Mouse (Mus musculus) thymus, postnatal 36 days (tissue): ENCODE measurements around the gene Srsf7.
"Not testable (repeated sequence)": the region's sequence is repeated elsewhere in the genome, so short reads cannot be mapped to it uniquely, and the experiment has no call there.

ENCODE experiments used
- DNase-seq, 2 experiments: peaks; one replicate each; pipeline ENCODE4 v3.0.0; 2022; ENCODE audit warnings: mixed read lengths in 2 of 2

Srsf7 gene

GRCm38 (mm10) chr17:80199160-80199778 lies 7.8 kb downstream of the Srsf7 start:
- no peak for DNase-seq

GRCm38 (mm10) chr17:80193075-80193474 lies 14.0 kb downstream of the Srsf7 start:
- DNase-seq: no peak

- no peak for DNase-seq
Observed at GRCm38 (mm10) chr17:80183615-80184014, 23.5 kb downstream of the Srsf7 start.

GRCm38 (mm10) chr17:80180468-80180867 lies 26.6 kb downstream of the Srsf7 start:
- no peak for DNase-seq

GRCm38 (mm10) chr17:80179959-80180358 lies 27.1 kb downstream of the Srsf7 start:
- peak; percentile 63 to 68 for DNase-seq

- DNase-seq: not testable (repeated sequence)
Observed at GRCm38 (mm10) chr17:80178846-80179245, 28.3 kb downstream of the Srsf7 start.

- DNase-seq: no peak
Observed at GRCm38 (mm10) chr17:80175966-80176365, 31.1 kb downstream of the Srsf7 start.

GRCm38 (mm10) chr17:80175386-80175739 lies 31.7 kb downstream of the Srsf7 start:
- DNase-seq: peak in 1 of 2 experiments; percentile 32

GRCm38 (mm10) chr17:80174699-80175385 lies 32.3 kb downstream of the Srsf7 start:
- peak; percentile 49 to 61 for DNase-seq

- DNase-seq: peak; percentile 29 to 51
Observed at GRCm38 (mm10) chr17:80174146-80174545, 33.0 kb downstream of the Srsf7 start.

GRCm38 (mm10) chr17:80173708-80174107 lies 33.4 kb downstream of the Srsf7 start:
- no peak for DNase-seq

- no peak for DNase-seq
Observed at GRCm38 (mm10) chr17:80172761-80173160, 34.3 kb downstream of the Srsf7 start.

GRCm38 (mm10) chr17:80171948-80172347 lies 35.2 kb downstream of the Srsf7 start:
- no peak for DNase-seq

- no peak for DNase-seq
Observed at GRCm38 (mm10) chr17:80170951-80171350, 36.2 kb downstream of the Srsf7 start.

- DNase-seq: no peak
Observed at GRCm38 (mm10) chr17:80169792-80170191, 37.3 kb downstream of the Srsf7 start.

- DNase-seq: no peak
Observed at GRCm38 (mm10) chr17:80168425-80169182, 38.5 kb downstream of the Srsf7 start.

GRCm38 (mm10) chr17:80167851-80168251 lies 39.3 kb downstream of the Srsf7 start:
- DNase-seq: no peak

- DNase-seq: no peak
Observed at GRCm38 (mm10) chr17:80167436-80167835, 39.7 kb downstream of the Srsf7 start.

- no peak for DNase-seq
Observed at GRCm38 (mm10) chr17:80166346-80166745, 40.8 kb downstream of the Srsf7 start.

GRCm38 (mm10) chr17:80165741-80166140 lies 41.4 kb downstream of the Srsf7 start:
- no peak for DNase-seq

- DNase-seq: no peak
Observed at GRCm38 (mm10) chr17:80163991-80164390, 43.1 kb downstream of the Srsf7 start.

- DNase-seq: no peak
Observed at GRCm38 (mm10) chr17:80160454-80160853, 46.7 kb downstream of the Srsf7 start.

- DNase-seq: no peak
Observed at GRCm38 (mm10) chr17:80157489-80157888, 49.6 kb downstream of the Srsf7 start.

- no peak for DNase-seq
Observed at GRCm38 (mm10) chr17:80156905-80157304, 50.2 kb downstream of the Srsf7 start.
